Mouse (Mus musculus) kidney, postnatal 0 days (tissue): Measurements from ENCODE around the gene Pdgfc. TPM values are rescaled to one million over a fixed set of nuclear protein-coding genes. Genes with fewer than 3 reads are reported as not detected.

Experiments used
- ATAC-seq: fragments of 200-750 bp; cut with Nextera tagmentation; replicated peaks from 2 replicates; pipeline ENCODE4 v1.8.0; 2017; ENCODE audit warnings: low read depth, moderate number of reproducible peaks, moderate TSS enrichment, moderate library complexity; ENCODE audit not compliant: low FRiP score
- DNase-seq: peaks from one replicate; pipeline ENCODE4 v3.0.0-alpha.2; 2016; ENCODE audit warnings: low spot score
- H3K27ac ChIP-seq: fragments of 300-500 bp; sonication (generic); 2 replicates; pipeline ENCODE4 v1.5.1; 2014; ENCODE audit warnings: mild to moderate bottlenecking
- H3K27me3 ChIP-seq: fragments of 300-500 bp; sonication (generic); 2 replicates; pipeline ENCODE4 v1.6.1; 2014; ENCODE audit warnings: low read length, mixed read lengths; ENCODE audit not compliant: insufficient read depth
- H3K36me3 ChIP-seq: fragments of 300-500 bp; sonication (generic); 2 replicates; pipeline ENCODE4 v1.6.1; 2014; ENCODE audit warnings: low read length, mixed read lengths; ENCODE audit not compliant: insufficient read depth
- H3K4me1 ChIP-seq: fragments of 300-500 bp; sonication (generic); replicated peaks from 2 replicates; pipeline ENCODE4 v1.6.1; 2014; ENCODE audit warnings: antibody characterized with exemption, low read length, mixed read lengths; ENCODE audit not compliant: insufficient read depth
- H3K4me2 ChIP-seq: fragments of 300-500 bp; sonication (generic); 2 replicates; pipeline ENCODE4 v1.6.1; 2014; ENCODE audit warnings: mild to moderate bottlenecking, low read length, moderate library complexity, mixed read lengths
- H3K4me3 ChIP-seq: fragments of 300-500 bp; sonication (generic); replicated peaks from 2 replicates; pipeline ENCODE4 v1.5.1; 2014; ENCODE audit warnings: low read depth, low read length
- H3K9ac ChIP-seq: fragments of 300-500 bp; sonication (generic); 2 replicates; pipeline ENCODE4 v1.6.1; 2014; ENCODE audit warnings: low read depth, low read length
- H3K9me3 ChIP-seq: fragments of 300-500 bp; sonication (generic); replicated peaks from 2 replicates; pipeline ENCODE4 v1.6.1; 2016; ENCODE audit warnings: low read length, inconsistent platforms, mixed read lengths
- CTCF ChIP-seq: IDR thresholded peaks from 2 replicates; pipeline ENCODE4 v1.5.1; 2016; ENCODE audit warnings: antibody characterized with exemption, low read depth, mild to moderate bottlenecking, moderate library complexity
- WGBS: fragments of 180-500 bp; shearing (Covaris S2); extraction: QIAGEN DNeasy Blood & Tissue Kit; methylation state at CpG from one replicate; pipeline ENCODE4 v1.1.7; 2014; 5-methylcytosine and 5-hydroxymethylcytosine counted together
- polyA plus RNA-seq: library from polyadenylated mRNA; unstranded; fragments of >200 nt; fragmentation: Nextera tagmentation; extraction: Ambion mirVana; gene quantifications from 2 replicates; pipeline ENCODE4 v1.2.1, GENCODE M21; 2015

Gene Pdgfc
- polyA plus RNA-seq, 1 experiment from 2014 or later = 36.1 TPM

GRCm38 (mm10) chr3:81032014-81032413, 4.2 kb upstream of the Pdgfc start:
- no peak for TF ChIP-seq CTCF
- WGBS = 70% methylated on average over 4 of the region's 4 CpGs
- no peak overlapping the region for H3K4me2 ChIP-seq

GRCm38 (mm10) chr3:81034336-81035102, 1.7 kb upstream of the Pdgfc start:
- Histone ChIP-seq H3K27ac (no peak overlapping the region), H3K4me1 (no peaks in the 10 kb centered on the region), H3K9ac (no peak overlapping the region), H3K27me3 (no peaks in the 10 kb centered on the region), H3K36me3 (no peaks in the 10 kb centered on the region), H3K4me2 (no peak overlapping the region), H3K9me3 (no peaks in the 10 kb centered on the region), H3K4me3 (no peak overlapping the region)
- ATAC-seq (no peak), DNase-seq (no peak)
- no peak for TF ChIP-seq CTCF
- WGBS = 70% methylated on average over 6 of the region's 6 CpGs

More at GRCm38 (mm10) chr3:81032014-81032413, 4.2 kb upstream of the Pdgfc start:
- Histone ChIP-seq H3K27ac (no peak overlapping the region), H3K4me3 (no peak overlapping the region), H3K4me1 (no peaks in the 10 kb centered on the region), H3K36me3 (no peaks in the 10 kb centered on the region), H3K27me3 (no peaks in the 10 kb centered on the region), H3K9me3 (no peaks in the 10 kb centered on the region), H3K9ac (no peak overlapping the region)
- DNase-seq = no peak
- no peak for ATAC-seq

- peak; percentile 87 for ATAC-seq
These were observed 517 bp downstream of the Pdgfc start for GRCm38 (mm10) chr3:81036554-81037311.

GRCm38 (mm10) chr3:81037312-81037859, 1.2 kb downstream of the Pdgfc start:
- H3K27ac ChIP-seq = peak overlapping the region; percentile 70
- H3K9ac ChIP-seq = peak overlapping the region; percentile 80
- DNase-seq = no peak
- H3K36me3 ChIP-seq = no peaks in the 10 kb centered on the region
- H3K4me2 ChIP-seq = peak overlapping the region; percentile 94
- H3K27me3 ChIP-seq = no peaks in the 10 kb centered on the region
- under 1% methylated on average over 33 of the region's 34 CpGs for WGBS
- no peaks in the 10 kb centered on the region for H3K9me3 ChIP-seq
- no peak for TF ChIP-seq CTCF
- H3K4me1 ChIP-seq = no peaks in the 10 kb centered on the region
- peak; percentile 38; the same call in 1 of the 2 replicates for ATAC-seq
- H3K4me3 ChIP-seq = peak overlapping the region; percentile 63

More at GRCm38 (mm10) chr3:81036554-81037311, 517 bp downstream of the Pdgfc start:
- no peak for TF ChIP-seq CTCF
- no peaks in the 10 kb centered on the region for H3K27me3 ChIP-seq
- H3K9ac ChIP-seq = peak overlapping the region; percentile 80
- no peaks in the 10 kb centered on the region for H3K9me3 ChIP-seq
- H3K36me3 ChIP-seq = no peaks in the 10 kb centered on the region
- H3K4me1 ChIP-seq = no peaks in the 10 kb centered on the region
- DNase-seq = peak; percentile 82
- peak overlapping the region; percentile 70 for H3K27ac ChIP-seq
- peak overlapping the region; percentile 94 for H3K4me2 ChIP-seq
- WGBS = under 1% methylated on average over 50 of the region's 68 CpGs
- peak overlapping the region; percentile 63 for H3K4me3 ChIP-seq

GRCm38 (mm10) chr3:81039131-81039653, 3.0 kb downstream of the Pdgfc start:
- Histone ChIP-seq H3K36me3 (no peaks in the 10 kb centered on the region), H3K9ac (no peak overlapping the region), H3K4me1 (no peaks in the 10 kb centered on the region), H3K4me2 (peak overlapping the region; percentile 94), H3K9me3 (no peaks in the 10 kb centered on the region), H3K4me3 (no peak overlapping the region), H3K27ac (no peak overlapping the region), H3K27me3 (no peaks in the 10 kb centered on the region)
- ATAC-seq (no peak), DNase-seq (peak; percentile 87)
- TF ChIP-seq CTCF = peak; percentile 83
- WGBS = 28% methylated on average over 2 of the region's 2 CpGs
